Mouse (Mus musculus) lung, postnatal 25 days (tissue): ENCODE measurements around the gene Taok2.

Source experiments
- DNase-seq: peaks from one replicate; pipeline ENCODE4 v3.0.0; 2022; ENCODE audit warnings: low spot score

The Taok2 gene

GRCm38 (mm10) chr7:126869780-126870519 lies 14.6 kb downstream of the Taok2 start:
- no peak for DNase-seq

DNA sequence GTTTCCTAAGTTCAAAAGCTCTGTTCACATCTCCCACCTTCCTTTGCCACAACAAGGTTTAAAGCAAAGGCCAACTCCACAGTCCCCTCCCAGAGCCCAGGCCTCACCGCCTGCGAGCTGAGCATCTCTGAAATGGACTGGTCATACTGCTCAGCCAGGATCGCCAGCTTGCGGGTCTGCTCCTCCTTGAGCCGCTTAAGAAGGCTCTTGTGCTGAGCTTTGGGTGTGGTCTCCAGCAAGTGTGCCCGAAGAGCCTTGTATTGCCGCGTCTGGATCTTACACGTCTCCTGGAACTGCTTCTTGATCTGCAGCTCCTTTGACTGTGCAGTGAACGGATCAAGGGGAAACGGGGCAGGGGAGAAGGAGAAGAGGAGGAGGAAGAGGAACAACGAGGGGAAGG lies 16.5 kb downstream of the Taok2 start:
- no peak for DNase-seq

DNA sequence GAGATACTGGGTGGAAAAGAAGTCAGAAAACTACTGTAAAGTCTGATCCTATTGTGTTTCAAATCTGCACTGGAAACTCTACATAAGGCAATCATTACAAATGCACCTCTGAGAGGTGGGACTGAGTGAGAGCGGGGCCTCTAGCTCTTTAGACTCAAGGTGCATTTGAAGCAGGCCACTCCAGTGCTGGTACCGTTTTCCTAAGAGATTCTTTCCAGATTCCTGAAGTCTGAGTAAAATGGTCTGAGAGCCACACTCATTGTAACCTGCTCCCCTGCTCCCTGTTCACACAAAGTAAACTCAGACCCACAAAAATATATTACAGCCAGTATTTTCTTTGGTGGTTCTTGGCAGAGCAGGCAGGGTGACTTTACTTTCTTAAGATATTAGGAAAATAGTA lies 17.0 kb downstream of the Taok2 start:
- no peak for DNase-seq

GRCm38 (mm10) chr7:126863791-126864190 lies 20.7 kb downstream of the Taok2 start:
- DNase-seq: no peak

- peak; percentile 94 for DNase-seq
Observed at GRCm38 (mm10) chr7:126862147-126862784, 22.2 kb downstream of the Taok2 start, which contains the start of gene Ino80e. Gene Ino80e (minus strand): TSS chr7:126862377.

GRCm38 (mm10) chr7:126861429-126862130 lies 22.9 kb downstream of the Taok2 start, which contains the start of gene Hirip3:
Gene Hirip3 (plus strand): TSS chr7:126861972.
- DNase-seq: peak; percentile 97

DNA sequence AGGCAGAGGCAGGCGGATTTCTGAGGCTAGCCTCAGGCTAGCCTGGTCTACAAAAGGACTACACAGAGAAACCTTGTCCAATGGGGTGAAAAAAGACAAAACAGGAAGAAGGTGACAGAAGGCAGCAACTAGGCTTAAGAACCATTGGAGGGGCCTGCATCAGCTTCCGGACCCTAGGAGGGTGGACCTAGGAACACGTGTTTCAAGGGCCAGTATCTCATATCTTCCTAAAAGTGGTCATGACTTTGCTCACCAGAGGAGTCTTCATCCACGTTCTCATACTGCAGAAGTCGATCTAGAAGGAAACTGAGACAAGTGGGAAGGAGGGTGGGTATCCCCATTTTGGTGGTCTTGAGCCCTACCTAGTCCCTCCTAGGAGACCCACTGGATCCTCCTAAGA lies 23.5 kb downstream of the Taok2 start:
- DNase-seq: no peak

DNA sequence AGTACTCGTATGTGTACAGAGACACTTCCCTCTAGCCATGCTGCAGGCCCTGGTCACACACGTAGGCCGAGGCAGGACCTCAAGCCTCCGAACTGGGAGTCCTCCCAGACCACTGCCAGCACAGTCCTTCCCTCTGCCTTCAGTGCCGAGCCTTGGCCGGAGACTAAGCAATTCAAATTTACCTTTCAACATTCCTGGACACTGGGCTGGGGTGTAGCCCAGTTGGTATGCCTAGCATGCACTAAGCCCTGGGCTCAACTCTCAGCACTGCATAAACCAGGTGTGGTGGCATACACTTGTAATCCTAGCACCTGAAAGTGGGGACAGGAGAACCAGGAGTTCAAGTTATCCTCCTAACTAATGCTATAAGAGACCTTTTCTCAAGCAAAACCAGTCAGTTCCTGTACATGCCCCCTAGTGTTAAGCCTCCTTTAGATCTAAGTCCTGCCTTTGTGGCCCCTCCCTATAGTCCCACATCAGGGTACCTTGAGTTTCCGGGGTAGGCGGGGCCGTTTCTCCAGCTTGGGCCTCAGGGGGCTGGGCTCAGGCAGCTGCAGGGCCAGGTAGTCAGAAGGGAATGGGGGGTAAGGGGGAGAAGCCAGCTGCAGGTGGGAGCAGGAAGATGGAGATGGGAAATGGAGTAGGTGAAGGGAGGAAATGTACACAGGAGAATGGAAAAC lies 27.6 kb downstream of the Taok2 start:
- peak; percentile 65 for DNase-seq

DNA sequence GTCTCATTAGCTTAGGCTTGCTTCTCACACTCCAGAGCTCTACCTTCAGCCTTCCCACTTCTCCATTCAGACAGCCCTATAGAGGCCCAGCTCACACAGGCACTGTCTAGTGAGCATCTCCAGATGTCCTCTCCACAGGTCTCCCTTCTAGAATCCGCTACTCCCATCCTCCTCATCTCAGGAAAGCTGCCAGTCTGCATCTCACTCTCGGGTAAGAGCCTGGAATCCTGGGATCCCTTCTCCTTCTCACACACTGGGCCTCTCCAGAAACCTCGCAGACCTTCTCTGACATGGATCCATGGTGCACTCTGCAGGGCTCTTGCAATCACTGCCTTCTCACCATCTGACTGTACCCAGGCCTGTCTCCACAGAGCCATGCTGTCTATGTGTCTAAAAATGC lies 28.9 kb downstream of the Taok2 start:
- no peak for DNase-seq

DNA sequence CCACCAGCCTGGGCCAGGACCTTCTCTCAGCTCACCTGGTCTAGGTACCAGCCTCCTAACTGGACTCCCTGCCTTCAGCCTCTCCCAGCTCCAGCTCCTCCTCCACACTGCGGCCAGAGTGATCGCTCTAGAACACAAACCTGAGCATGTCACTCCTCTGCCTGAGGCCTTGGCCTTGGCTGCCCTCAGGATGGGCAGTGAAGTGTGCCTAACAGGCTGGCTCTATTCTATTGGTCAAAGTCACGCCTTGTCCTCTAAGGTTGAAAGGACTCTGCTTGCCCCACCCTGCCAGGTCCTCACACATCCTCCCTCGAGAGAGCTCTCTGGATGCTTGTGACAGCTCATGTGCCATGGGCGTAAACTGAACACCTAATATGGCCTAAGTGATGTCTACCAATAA lies 31.0 kb downstream of the Taok2 start:
- peak; percentile 35 for DNase-seq

- no peak for DNase-seq
Observed at GRCm38 (mm10) chr7:126851192-126851591, 33.3 kb downstream of the Taok2 start.

DNA sequence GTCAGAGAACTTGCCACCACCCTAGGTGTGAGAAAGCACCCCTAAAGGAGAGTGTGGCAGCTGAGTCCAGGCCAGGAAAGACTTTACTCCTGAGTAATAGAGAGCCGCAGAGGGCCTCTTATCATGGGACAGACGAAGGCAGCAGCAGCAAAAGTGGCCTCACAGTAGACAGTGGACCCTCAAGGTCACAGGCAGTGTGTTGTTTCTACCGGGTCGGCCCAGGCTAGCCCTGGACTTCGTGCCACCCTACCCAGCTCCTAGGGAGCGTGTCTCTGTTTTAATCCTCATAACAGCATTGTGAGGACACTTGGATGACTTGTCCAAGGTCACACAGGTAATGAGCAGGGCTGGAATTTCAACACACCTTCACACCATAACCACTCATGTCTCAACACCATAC lies 34.3 kb downstream of the Taok2 start:
- no peak for DNase-seq

- no peak for DNase-seq
Observed at GRCm38 (mm10) chr7:126848794-126849193, 35.7 kb downstream of the Taok2 start.

DNA sequence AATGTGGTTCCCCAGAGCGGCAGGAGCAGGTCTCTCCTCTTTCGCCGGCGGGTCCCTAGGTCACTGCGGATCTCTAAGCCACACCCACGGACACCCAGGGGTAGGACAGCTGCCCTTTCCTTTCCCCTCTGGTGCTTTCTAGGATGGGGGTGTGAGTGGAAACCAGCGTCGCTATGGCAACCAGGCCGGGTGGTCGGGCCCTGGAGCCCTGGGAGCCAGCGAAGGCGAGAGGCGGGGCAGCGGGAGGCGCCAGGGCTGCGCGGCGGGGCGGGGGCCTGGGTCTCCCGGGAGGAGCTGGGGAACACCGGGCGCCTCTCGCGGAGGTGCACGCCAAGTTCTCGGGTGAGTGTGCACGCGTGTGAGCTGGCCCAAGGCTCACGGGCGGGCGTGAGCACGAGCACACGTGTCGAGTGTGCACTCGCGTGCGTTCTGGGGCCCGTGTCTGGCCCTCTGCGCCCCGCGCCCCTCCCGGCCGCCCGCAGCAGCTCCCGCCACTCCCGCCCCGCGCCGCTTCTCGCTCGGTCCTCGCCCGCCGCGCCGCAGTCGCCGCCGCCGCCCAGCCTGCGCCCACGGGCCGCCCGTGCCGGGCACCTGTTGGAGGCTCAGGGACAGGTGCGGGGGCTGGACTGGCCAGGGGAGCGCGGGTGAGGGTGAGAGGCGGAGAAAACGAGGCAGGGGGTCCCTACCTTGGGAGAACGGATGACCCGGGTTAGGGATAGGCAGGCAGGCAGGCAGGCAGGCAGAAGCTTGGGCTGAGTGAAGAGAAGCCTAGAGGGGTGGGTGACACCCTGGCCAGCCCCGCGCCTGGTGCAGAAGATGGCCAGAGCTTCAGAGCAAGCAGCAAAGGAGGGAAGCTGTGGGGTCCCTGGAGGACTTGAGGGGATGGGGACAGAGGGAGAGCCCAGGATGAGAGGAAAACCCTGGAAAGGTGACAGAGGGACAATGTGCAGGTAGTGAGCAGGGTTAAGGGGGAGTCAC lies 36.8 kb downstream of the Taok2 start:
- no peak for DNase-seq

DNA sequence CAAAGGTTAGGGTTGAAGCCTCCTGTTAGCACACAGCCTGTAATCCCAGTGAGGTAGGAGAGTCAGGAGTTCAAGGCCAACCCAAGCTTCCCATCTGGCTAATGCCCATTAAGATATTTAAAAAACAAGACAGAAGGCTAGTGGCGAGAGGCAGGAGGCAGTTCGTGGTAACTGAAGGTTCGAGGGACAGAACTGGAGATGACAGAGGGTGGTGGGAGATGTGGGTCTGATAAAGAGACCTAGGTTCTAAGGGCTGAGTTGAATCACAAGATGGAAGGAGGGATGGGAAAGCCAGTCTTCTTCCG lies 37.4 kb downstream of the Taok2 start, which contains the start of gene Doc2a:
Gene Doc2a (plus strand): TSS at position 301 of the 305 bp plus-strand sequence.
- DNase-seq: no peak

DNA sequence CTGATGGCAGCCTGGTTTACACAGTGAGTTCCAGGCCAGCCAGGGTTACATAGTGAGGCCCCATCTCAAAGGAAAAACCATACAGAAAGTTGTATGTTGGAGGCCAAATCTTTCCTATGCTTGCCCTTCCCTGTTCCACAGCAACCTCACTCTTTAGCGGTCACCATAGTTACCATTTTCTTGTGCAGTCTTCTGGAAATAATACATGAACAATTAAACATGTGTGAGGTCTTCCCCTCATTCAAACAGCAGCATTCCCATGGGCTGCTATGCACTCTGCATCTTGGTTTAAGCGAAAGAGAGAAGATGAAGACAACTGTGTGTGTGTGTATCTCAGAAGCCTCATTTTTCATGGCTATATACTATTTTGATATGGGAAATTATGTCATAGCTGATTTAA lies 39.0 kb downstream of the Taok2 start:
- DNase-seq: no peak

- DNase-seq: no peak
Observed at GRCm38 (mm10) chr7:126843276-126843675, 41.2 kb downstream of the Taok2 start.

- no peak for DNase-seq
Observed at GRCm38 (mm10) chr7:126833294-126833693, 51.2 kb downstream of the Taok2 start.

- peak; percentile 86 for DNase-seq
Observed at GRCm38 (mm10) chr7:126832036-126832598, 52.4 kb downstream of the Taok2 start.

DNA sequence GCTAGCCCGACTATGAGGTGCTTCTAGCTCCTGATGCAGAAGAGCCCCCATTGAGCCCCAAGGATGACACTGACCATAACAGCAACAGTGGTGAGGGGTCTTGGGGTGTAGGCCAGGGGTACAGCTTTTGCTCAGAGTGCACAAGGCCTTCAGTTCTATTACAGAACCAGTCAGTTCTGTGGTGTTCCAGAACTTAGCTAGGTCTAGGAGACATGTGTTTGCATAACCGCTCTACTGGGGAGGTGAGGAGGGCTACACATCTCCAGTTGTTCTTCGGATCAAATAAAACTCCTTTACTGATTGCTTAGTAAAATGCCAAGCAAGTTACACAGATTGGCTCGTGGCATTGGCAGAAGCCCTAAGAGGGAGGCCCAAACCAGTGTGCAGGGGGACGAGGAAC lies 53.0 kb downstream of the Taok2 start, which contains the start of gene 4930451I11Rik:
Gene 4930451I11Rik (minus strand): TSS at position 101 of the 400 bp plus-strand sequence.
- no peak for DNase-seq

GRCm38 (mm10) chr7:126825952-126826351 lies 58.6 kb downstream of the Taok2 start:
- DNase-seq: no peak
